Mouse (Mus musculus): ENCODE data around the gene Gkap1. TPM values are rescaled to one million over a fixed set of nuclear protein-coding genes. Genes with fewer than 3 reads are reported as not detected.

Gkap1 gene
- total and polyA plus RNA-seq, 3 experiments: 26.7 to 34.1 TPM; not detected in 1

- DNase-seq (ENCODE audit: low read depth, low spot score): no peak
- no peak for TF ChIP-seq MAX (IDR thresholded peaks at IDR 0.05; ENCODE audit: low read length)
- TF ChIP-seq SIN3A (IDR thresholded peaks at IDR 0.05; ENCODE audit: low read length): no peak
- TF ChIP-seq RCOR1 (IDR thresholded peaks at IDR 0.05; ENCODE audit: low read depth, low read length): no peak
- no peak for TF ChIP-seq GATA1 (IDR thresholded peaks at IDR 0.05; ENCODE audit: low read depth, low read length)
- no peak for TF ChIP-seq TCF12 (IDR thresholded peaks at IDR 0.05; ENCODE audit: low read depth, low read length)
- Histone ChIP-seq H3K4me3 (ENCODE audit: control insufficient read depth in 1 of 2, insufficient read depth in 1 of 2, low read depth in 2 of 2, low read length in 2 of 2) (no peak overlapping the region), H3K27ac (ENCODE audit: control insufficient read depth, low read depth, low read length) (no peak overlapping the region), H3K9me3 (replicated peaks; ENCODE audit: insufficient read depth, low read length) (no peaks in the 10 kb centered on the region), H3K79me2 (ENCODE audit: control insufficient read depth, insufficient read depth, low read length, poor library complexity) (peaks cover 2% of the 10 kb centered on the region), H3K27me3 (ENCODE audit: control insufficient read depth in 1 of 2, insufficient read depth in 2 of 2, low read length in 2 of 2) (no peaks in the 10 kb centered on the region), H3K4me1 (ENCODE audit: control insufficient read depth in 1 of 2, insufficient read depth in 2 of 2, low read length in 2 of 2) (no peaks in the 10 kb centered on the region), H3K36me3 (ENCODE audit: control insufficient read depth in 1 of 2, insufficient read depth in 2 of 2, low read length in 2 of 2) (peaks cover 0 to 35% of the 10 kb centered on the region in 2 experiments; a peak in 3 of 4 replicates), H3K9ac (ENCODE audit: control insufficient read depth, low read depth, low read length, poor library complexity, severe bottlenecking) (no peak overlapping the region)
Observed at GRCm38 (mm10) chr13:58192146-58192545, 83.4 kb downstream of the Gkap1 start.

GRCm38 (mm10) chr13:58191516-58191915, 84.0 kb downstream of the Gkap1 start:
- no peaks in the 10 kb centered on the region for H3K27me3 ChIP-seq (ENCODE audit: control insufficient read depth in 1 of 2, insufficient read depth in 2 of 2, low read length in 2 of 2)
- no peak for DNase-seq (ENCODE audit: low read depth, low spot score)
- H3K79me2 ChIP-seq (ENCODE audit: control insufficient read depth, insufficient read depth, low read length, poor library complexity): peaks cover 3% of the 10 kb centered on the region
- no peaks in the 10 kb centered on the region for H3K9me3 ChIP-seq (replicated peaks; ENCODE audit: insufficient read depth, low read length)
- H3K9ac ChIP-seq (ENCODE audit: control insufficient read depth, low read depth, low read length, poor library complexity, severe bottlenecking): no peak overlapping the region
- H3K36me3 ChIP-seq (ENCODE audit: control insufficient read depth in 1 of 2, insufficient read depth in 2 of 2, low read length in 2 of 2): peaks cover 0 to 40% of the 10 kb centered on the region in 2 experiments; a peak in 3 of 4 replicates
- H3K4me3 ChIP-seq (ENCODE audit: control insufficient read depth in 1 of 2, insufficient read depth in 1 of 2, low read depth in 2 of 2, low read length in 2 of 2): no peak overlapping the region
- TF ChIP-seq ZKSCAN1 (IDR thresholded peaks at IDR 0.05; ENCODE audit: low read depth, low read length): no peak
- TF ChIP-seq CHD1 (IDR thresholded peaks at IDR 0.05; ENCODE audit: low read depth, low read length): no peak
- TF ChIP-seq SIN3A (IDR thresholded peaks at IDR 0.05; ENCODE audit: low read length): no peak
- TF ChIP-seq KAT2A (conservative IDR thresholded peaks at IDR 0.05; ENCODE audit: low read depth, low read length): no peak
- no peak for TF ChIP-seq EP300 (IDR thresholded peaks at IDR 0.05; ENCODE audit: low read depth in 1 of 2, low read length in 2 of 2)
- TF ChIP-seq BHLHE40 (IDR thresholded peaks at IDR 0.05; ENCODE audit: borderline replicate concordance, low read depth, low read length): no peak
- TF ChIP-seq MAX (IDR thresholded peaks at IDR 0.05; ENCODE audit: low read length): no peak
- no peak for TF ChIP-seq CHD2 (IDR thresholded peaks at IDR 0.05; ENCODE audit: low read length)
- no peak for TF ChIP-seq RAD21 (IDR thresholded peaks at IDR 0.05; ENCODE audit: low read depth, low read length)
- no peak for TF ChIP-seq GATA1 (IDR thresholded peaks at IDR 0.05; ENCODE audit: low read depth, low read length)
- no peak for TF ChIP-seq UBTF (IDR thresholded peaks at IDR 0.05; ENCODE audit: borderline replicate concordance, insufficient read depth, low read depth, low read length)
- no peak for TF ChIP-seq TCF12 (IDR thresholded peaks at IDR 0.05; ENCODE audit: low read depth, low read length)
- TF ChIP-seq ZC3H11A (IDR thresholded peaks at IDR 0.05; ENCODE audit: low read depth, low read length): no peak
- H3K27ac ChIP-seq (ENCODE audit: control insufficient read depth, low read depth, low read length): no peak overlapping the region
- H3K4me1 ChIP-seq (ENCODE audit: control insufficient read depth in 1 of 2, insufficient read depth in 2 of 2, low read length in 2 of 2): no peaks in the 10 kb centered on the region

- DNase-seq (ENCODE audit: low read depth, low spot score): no peak
- H3K4me3 ChIP-seq (ENCODE audit: control insufficient read depth in 1 of 2, insufficient read depth in 1 of 2, low read depth in 2 of 2, low read length in 2 of 2): no peak overlapping the region
- TF ChIP-seq E2F4 (IDR thresholded peaks at IDR 0.05; ENCODE audit: borderline replicate concordance, low read depth, low read length) (no peak), NRF1 (IDR thresholded peaks at IDR 0.05; ENCODE audit: insufficient read depth, low read depth, low read length, poor library complexity, severe bottlenecking) (no peak), USF1 (IDR thresholded peaks at IDR 0.05; ENCODE audit: low read depth, low read length) (0 out of 2 replicates have a peak, but pooled peaks have one; percentile 10), POLR2A (IDR thresholded peaks at IDR 0.05; ENCODE audit: control insufficient read depth in 1 of 2, insufficient read depth in 1 of 2, low read depth in 1 of 2, low read length in 2 of 2, poor library complexity in 1 of 2) (no peak), SMC3 (IDR thresholded peaks at IDR 0.05; ENCODE audit: low read depth, low read length) (no peak), MXI1 (IDR thresholded peaks at IDR 0.05; ENCODE audit: low read depth, low read length) (no peak), ZC3H11A (IDR thresholded peaks at IDR 0.05; ENCODE audit: low read depth, low read length) (no peak), CTCF (IDR thresholded peaks at IDR 0.05 in 2 of 3, conservative IDR thresholded peaks at IDR 0.05 in 1 of 3; ENCODE audit: control insufficient read depth in 1 of 3, insufficient read depth in 1 of 3, low read depth in 2 of 3, low read length in 3 of 3, poor library complexity in 1 of 3, severe bottlenecking in 1 of 3) (no peak), NELFE (IDR thresholded peaks at IDR 0.05; ENCODE audit: low read depth, low read length) (no peak)
- H3K27ac ChIP-seq (ENCODE audit: control insufficient read depth, low read depth, low read length): no peak overlapping the region
- no peaks in the 10 kb centered on the region for H3K27me3 ChIP-seq (ENCODE audit: control insufficient read depth in 1 of 2, insufficient read depth in 2 of 2, low read length in 2 of 2)
- no peak overlapping the region for H3K9ac ChIP-seq (ENCODE audit: control insufficient read depth, low read depth, low read length, poor library complexity, severe bottlenecking)
- H3K9me3 ChIP-seq (replicated peaks; ENCODE audit: insufficient read depth, low read length): no peaks in the 10 kb centered on the region
- peaks cover 3% of the 10 kb centered on the region for H3K79me2 ChIP-seq (ENCODE audit: control insufficient read depth, insufficient read depth, low read length, poor library complexity)
- H3K36me3 ChIP-seq (ENCODE audit: control insufficient read depth in 1 of 2, insufficient read depth in 2 of 2, low read length in 2 of 2): peaks cover 0 to 37% of the 10 kb centered on the region in 2 experiments; a peak in 2 of 4 replicates
- no peaks in the 10 kb centered on the region for H3K4me1 ChIP-seq (ENCODE audit: control insufficient read depth in 1 of 2, insufficient read depth in 2 of 2, low read length in 2 of 2)
Observed at GRCm38 (mm10) chr13:58189473-58189872, 86.0 kb downstream of the Gkap1 start.
